Mouse (Mus musculus) C2C12 (cell line): Measurements from ENCODE around the gene Hoxc10.

ENCODE experiments used
- CTCF ChIP-seq: IDR thresholded peaks from one replicate; pipeline ENCODE4 v1.5.1; 2011; ENCODE audit not compliant: control insufficient read depth, insufficient read depth, insufficient read length
- MYOD1 ChIP-seq: IDR thresholded peaks from one replicate; pipeline ENCODE4 v1.6.1; 2011; ENCODE audit warnings: low read depth; ENCODE audit not compliant: control insufficient read depth, insufficient read length
- MYOG ChIP-seq: IDR thresholded peaks from one replicate; pipeline ENCODE4 v1.6.1; 2011; ENCODE audit not compliant: control insufficient read depth, insufficient read length; ENCODE audit errors: extremely low read depth

- TF ChIP-seq CTCF (no peak), MYOG (no peak), MYOD1 (no peak)
Measured at GRCm38 (mm10) chr15:103020899-103021418, 54.4 kb downstream of the Hoxc10 start.
